Mouse (Mus musculus): Measurements from ENCODE around the gene Phldb2. TPM values are rescaled to one million over a fixed set of nuclear protein-coding genes. Genes with fewer than 3 reads are reported as not detected.

The Phldb2 gene
- total and polyA plus RNA-seq, 3 experiments, result 0.55 TPM; not detected in 2

- Histone ChIP-seq H3K36me3 (replicated peaks) (no peaks in the 10 kb centered on the region), H3K9me3 (replicated peaks) (no peaks in the 10 kb centered on the region), H3K4me3 (ENCODE audit: low read depth, low read length) (no peak overlapping the region), H3K4me1 (ENCODE audit: insufficient read depth, low read depth, low read length) (no peaks in the 10 kb centered on the region), H3K27me3 (ENCODE audit: insufficient read depth, low read length) (no peaks in the 10 kb centered on the region)
- no peak for TF ChIP-seq TAL1 (conservative IDR thresholded peaks at IDR 0.05; ENCODE audit: low read depth, low read length)
- no peak for TF ChIP-seq GATA1 (IDR thresholded peaks at IDR 0.05; ENCODE audit: borderline replicate concordance, low read length)
- TF ChIP-seq GATA2 (IDR thresholded peaks at IDR 0.05; ENCODE audit: borderline replicate concordance, low read depth, low read length), result no peak
- DNase-seq (ENCODE audit: low spot score) (no peak), ATAC-seq (ENCODE audit: extremely low read depth, insufficient number of reproducible peaks, low FRiP score, poor library complexity, severe bottlenecking) (no peak)
These were observed 173.4 kb downstream of the Phldb2 start for GRCm38 (mm10) chr16:45780001-45780400.

GRCm38 (mm10) chr16:45774813-45775212 lies 178.6 kb downstream of the Phldb2 start:
- ATAC-seq (ENCODE audit: extremely low read depth, insufficient number of reproducible peaks, low FRiP score, poor library complexity, severe bottlenecking) (no peak), DNase-seq (ENCODE audit: low spot score) (no peak)
- no peak for TF ChIP-seq GATA2 (IDR thresholded peaks at IDR 0.05; ENCODE audit: borderline replicate concordance, low read depth, low read length)
- TF ChIP-seq POLR2AphosphoS5 (IDR thresholded peaks at IDR 0.05; ENCODE audit: insufficient replicate concordance, low read depth, low read length), result no peak
- no peak for TF ChIP-seq GATA1 (IDR thresholded peaks at IDR 0.05; ENCODE audit: borderline replicate concordance, low read length)
- no peak for TF ChIP-seq CTCF (IDR thresholded peaks at IDR 0.05; ENCODE audit: low read depth, low read length)
- TF ChIP-seq TAL1 (conservative IDR thresholded peaks at IDR 0.05; ENCODE audit: low read depth, low read length), result no peak
- Histone ChIP-seq H3K4me3 (ENCODE audit: low read depth, low read length) (no peak overlapping the region), H3K36me3 (replicated peaks) (no peaks in the 10 kb centered on the region), H3K4me1 (ENCODE audit: insufficient read depth, low read depth, low read length) (no peaks in the 10 kb centered on the region), H3K27me3 (ENCODE audit: insufficient read depth, low read length) (no peaks in the 10 kb centered on the region), H3K9me3 (replicated peaks) (no peaks in the 10 kb centered on the region)

- no peak for TF ChIP-seq GATA2 (IDR thresholded peaks at IDR 0.05; ENCODE audit: borderline replicate concordance, low read depth, low read length)
- no peak for TF ChIP-seq POLR2AphosphoS5 (IDR thresholded peaks at IDR 0.05; ENCODE audit: insufficient replicate concordance, low read depth, low read length)
- no peak for TF ChIP-seq GATA1 (IDR thresholded peaks at IDR 0.05; ENCODE audit: borderline replicate concordance, low read length)
- no peak for TF ChIP-seq CTCF (IDR thresholded peaks at IDR 0.05; ENCODE audit: low read depth, low read length)
- TF ChIP-seq TAL1 (conservative IDR thresholded peaks at IDR 0.05; ENCODE audit: low read depth, low read length), result no peak
- H3K27me3 ChIP-seq (ENCODE audit: insufficient read depth, low read length), result no peaks in the 10 kb centered on the region
- DNase-seq (ENCODE audit: low spot score), result no peak
- no peaks in the 10 kb centered on the region for H3K36me3 ChIP-seq (replicated peaks)
- no peak overlapping the region for H3K4me3 ChIP-seq (ENCODE audit: low read depth, low read length)
- H3K4me1 ChIP-seq (ENCODE audit: insufficient read depth, low read depth, low read length), result no peaks in the 10 kb centered on the region
- H3K9me3 ChIP-seq (replicated peaks), result no peaks in the 10 kb centered on the region
- ATAC-seq (ENCODE audit: extremely low read depth, insufficient number of reproducible peaks, low FRiP score, poor library complexity, severe bottlenecking), result no peak
These were observed 182.5 kb downstream of the Phldb2 start for GRCm38 (mm10) chr16:45770914-45771313.

GRCm38 (mm10) chr16:45767853-45768640 lies 185.4 kb downstream of the Phldb2 start:
- Histone ChIP-seq H3K4me3 (ENCODE audit: low read depth, low read length) (no peak overlapping the region), H3K4me1 (ENCODE audit: insufficient read depth, low read depth, low read length) (no peaks in the 10 kb centered on the region), H3K9me3 (replicated peaks) (no peaks in the 10 kb centered on the region), H3K27me3 (ENCODE audit: insufficient read depth, low read length) (0 out of 2 replicates have a peak, but pooled peaks cover 3% of the 10 kb centered on the region), H3K36me3 (replicated peaks) (no peaks in the 10 kb centered on the region)
- ATAC-seq (ENCODE audit: extremely low read depth, insufficient number of reproducible peaks, low FRiP score, poor library complexity, severe bottlenecking), result no peak
- TF ChIP-seq GATA2 (IDR thresholded peaks at IDR 0.05; ENCODE audit: borderline replicate concordance, low read depth, low read length) (no peak), CTCF (IDR thresholded peaks at IDR 0.05; ENCODE audit: low read depth, low read length) (no peak), TAL1 (conservative IDR thresholded peaks at IDR 0.05; ENCODE audit: low read depth, low read length) (no peak), GATA1 (IDR thresholded peaks at IDR 0.05; ENCODE audit: borderline replicate concordance, low read length) (no peak), POLR2AphosphoS5 (IDR thresholded peaks at IDR 0.05; ENCODE audit: insufficient replicate concordance, low read depth, low read length) (no peak)
- no peak for DNase-seq (ENCODE audit: low spot score)

- Histone ChIP-seq H3K27me3 (ENCODE audit: insufficient read depth, low read length) (0 out of 2 replicates have a peak, but pooled peaks cover 3% of the 10 kb centered on the region), H3K36me3 (replicated peaks) (no peaks in the 10 kb centered on the region), H3K9me3 (replicated peaks) (no peaks in the 10 kb centered on the region), H3K4me1 (ENCODE audit: insufficient read depth, low read depth, low read length) (no peaks in the 10 kb centered on the region), H3K4me3 (ENCODE audit: low read depth, low read length) (no peak overlapping the region)
- TF ChIP-seq CTCF (IDR thresholded peaks at IDR 0.05; ENCODE audit: low read depth, low read length), result no peak
- TF ChIP-seq GATA2 (IDR thresholded peaks at IDR 0.05; ENCODE audit: borderline replicate concordance, low read depth, low read length), result no peak
- TF ChIP-seq TAL1 (conservative IDR thresholded peaks at IDR 0.05; ENCODE audit: low read depth, low read length), result no peak
- no peak for TF ChIP-seq GATA1 (IDR thresholded peaks at IDR 0.05; ENCODE audit: borderline replicate concordance, low read length)
- no peak for TF ChIP-seq POLR2AphosphoS5 (IDR thresholded peaks at IDR 0.05; ENCODE audit: insufficient replicate concordance, low read depth, low read length)
- ATAC-seq (ENCODE audit: extremely low read depth, insufficient number of reproducible peaks, low FRiP score, poor library complexity, severe bottlenecking) (no peak), DNase-seq (ENCODE audit: low spot score) (no peak)
These were observed 186.0 kb downstream of the Phldb2 start for GRCm38 (mm10) chr16:45767434-45767833.

- H3K4me1 ChIP-seq (ENCODE audit: insufficient read depth, low read depth, low read length), result no peaks in the 10 kb centered on the region
- DNase-seq (ENCODE audit: low spot score) (no peak), ATAC-seq (ENCODE audit: extremely low read depth, insufficient number of reproducible peaks, low FRiP score, poor library complexity, severe bottlenecking) (no peak)
- H3K9me3 ChIP-seq (replicated peaks), result no peaks in the 10 kb centered on the region
- H3K27me3 ChIP-seq (ENCODE audit: insufficient read depth, low read length), result 0 out of 2 replicates have a peak, but pooled peaks cover 3% of the 10 kb centered on the region
- no peaks in the 10 kb centered on the region for H3K36me3 ChIP-seq (replicated peaks)
- no peak overlapping the region for H3K4me3 ChIP-seq (ENCODE audit: low read depth, low read length)
- no peak for TF ChIP-seq TAL1 (conservative IDR thresholded peaks at IDR 0.05; ENCODE audit: low read depth, low read length)
- TF ChIP-seq GATA2 (IDR thresholded peaks at IDR 0.05; ENCODE audit: borderline replicate concordance, low read depth, low read length), result no peak
- no peak for TF ChIP-seq GATA1 (IDR thresholded peaks at IDR 0.05; ENCODE audit: borderline replicate concordance, low read length)
- no peak for TF ChIP-seq CTCF (IDR thresholded peaks at IDR 0.05; ENCODE audit: low read depth, low read length)
- TF ChIP-seq POLR2AphosphoS5 (IDR thresholded peaks at IDR 0.05; ENCODE audit: insufficient replicate concordance, low read depth, low read length), result no peak
These were observed 187.4 kb downstream of the Phldb2 start for GRCm38 (mm10) chr16:45765801-45766494.
